In the genomic region with DNA sequence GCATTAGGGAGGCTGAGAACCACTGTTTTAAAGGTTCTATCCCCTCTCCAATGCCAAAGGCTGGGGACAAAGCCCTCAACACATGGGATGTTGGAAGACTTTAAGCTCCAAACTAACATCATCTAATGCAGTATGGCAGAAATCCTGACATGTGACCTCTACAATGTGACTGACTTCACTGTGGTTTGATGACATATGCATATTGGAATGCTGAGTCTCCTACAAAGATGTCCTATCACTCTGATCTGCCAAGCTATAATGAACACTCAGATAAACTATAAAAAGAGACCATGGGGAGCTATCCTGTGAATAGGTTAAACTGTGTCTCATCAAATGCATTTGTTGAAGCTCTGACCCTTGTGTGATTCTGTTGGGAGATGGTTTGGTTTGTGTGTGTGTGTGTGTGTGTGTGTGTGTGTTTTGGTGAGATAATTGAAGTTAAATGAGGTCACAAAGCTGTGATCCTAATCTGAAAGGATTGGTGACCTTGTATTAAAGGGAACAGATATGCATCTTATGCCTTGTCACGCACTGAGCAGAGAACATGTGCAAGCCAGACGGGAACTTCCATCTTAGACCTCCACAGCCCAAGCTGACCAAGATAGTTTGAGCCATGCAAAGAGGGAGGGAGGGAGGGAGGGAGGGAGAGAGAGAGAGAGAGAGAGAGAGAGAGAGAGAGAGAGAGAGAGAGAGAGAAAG, we compare ENCODE assay signal across 25 mouse cellular contexts. TPM values are rescaled to one million over a fixed set of nuclear protein-coding genes. Genes with fewer than 3 reads are reported as not detected.
DNase-seq lines count a peak whose midpoint lies in the region; TF ChIP-seq lines count a peak whose summit lies in the region.
"Had no signal": no experiment of that assay in that cellular context is flagged by ENCODE, and none has a peak within 500 bp of the region (broad histone marks: within the 10 kb centered on the region; RNA-seq: fewer than 3 reads in every experiment).

No protein-coding gene starts in this region.

- no peaks in the 10 kb centered on the region for H3K36me3 ChIP-seq in myocyte (ENCODE audit: control insufficient read depth, insufficient read depth)

- peak overlapping the region; percentile 8 for H3K4me2 ChIP-seq in myocyte (ENCODE audit: low read depth)
- H3K4me2 ChIP-seq: embryonic facial prominence, embryonic 12.5 days; embryonic facial prominence, embryonic 15.5 days; forebrain, embryonic 13.5 days; heart, embryonic 13.5 days; hindbrain, embryonic 14.5 days had no signal

- no peak overlapping the region for H3ac ChIP-seq in myocyte (ENCODE audit: control insufficient read depth, insufficient read length)

- H3K27me3 ChIP-seq in myocyte (ENCODE audit: control insufficient read depth, insufficient read depth, insufficient read length): no peaks in the 10 kb centered on the region
- H3K27me3 ChIP-seq: embryonic facial prominence, embryonic 12.5 days; embryonic facial prominence, embryonic 15.5 days; forebrain, embryonic 13.5 days; heart, embryonic 13.5 days had no signal

- H3K4me3 ChIP-seq in myocyte: no peak overlapping the region
- H3K4me3 ChIP-seq: embryonic facial prominence, embryonic 12.5 days; embryonic facial prominence, embryonic 15.5 days; forebrain, embryonic 10.5 days; forebrain, embryonic 13.5 days; gastrocnemius, adult 2 months; heart, embryonic 10.5 days; heart, embryonic 13.5 days had no signal

- DNase-seq in heart, adult 11 months: peak; percentile 28
- DNase-seq in heart, adult 9 months (ENCODE audit: low spot score in 2 of 2): no peak
- DNase-seq in Muller cell, postnatal 12 days (ENCODE audit: inconsistent ontology term): peak; percentile 91
- no peak for DNase-seq in left cerebral cortex, postnatal 4 days
- DNase-seq in thymus, adult 18-20 months: no peak
- no peak for DNase-seq in lung, postnatal 36 days
- no peak for DNase-seq in adrenal gland, adult 8-10 months
- DNase-seq: adrenal gland, postnatal 10 days; adrenal gland, postnatal 36 days; cerebellum, adult 18-20 months; cerebellum, adult 9-10 months; cerebellum, postnatal 14 days; gastrocnemius, adult 2 months; gastrocnemius, postnatal 14 days; heart, adult 18-20 months; heart, postnatal 14 days; heart, postnatal 4 days had no signal

- H3K79me2 ChIP-seq in myocyte (ENCODE audit: control insufficient read depth, insufficient read depth): no peaks in the 10 kb centered on the region

- intact Hi-C loops in left cerebral cortex, postnatal 4 days (cut with DNase I): no loop called here

- TF ChIP-seq POLR2A in myocyte (IDR thresholded peaks at IDR 0.05; ENCODE audit: insufficient read length, low read depth): no peak

TF ChIP-seq in myocyte, 11 proteins besides CTCF, POLR2A, EP300 and RAD21:
- peak; percentile 83 for TF ChIP-seq USF1 (IDR thresholded peaks at IDR 0.05; ENCODE audit: low read depth)
- no peak for TF ChIP-seq E2F4 (IDR thresholded peaks at IDR 0.05; ENCODE audit: insufficient read depth)
- TF ChIP-seq SRF (IDR thresholded peaks at IDR 0.05; ENCODE audit: control insufficient read depth, insufficient read length, low read depth): no peak
- TF ChIP-seq POLR2AphosphoS2 (IDR thresholded peaks at IDR 0.05; ENCODE audit: insufficient read length, low read depth): no peak
- no peak for TF ChIP-seq MYOG (IDR thresholded peaks at IDR 0.05; ENCODE audit: control insufficient read depth in 1 of 3, insufficient read depth in 1 of 3, insufficient read length in 2 of 3, low read depth in 2 of 3)
- no peak for TF ChIP-seq MAX (IDR thresholded peaks at IDR 0.05; ENCODE audit: low read depth)
- TF ChIP-seq CEBPB (IDR thresholded peaks at IDR 0.05; ENCODE audit: insufficient read depth, poor library complexity, severe bottlenecking): no peak
- TF ChIP-seq TCF3 (IDR thresholded peaks at IDR 0.05; ENCODE audit: insufficient read length, low read depth): no peak
- TF ChIP-seq MYOD1 (IDR thresholded peaks at IDR 0.05; ENCODE audit: control insufficient read depth in 1 of 3, insufficient read length in 2 of 3, low read depth in 2 of 3): no peak
TF ChIP-seq in myocyte: peak in this region for 1.

RNA-seq across cellular contexts. Expression of gene Nln, which starts 43.6 kb away (rescaled TPM):
- polyA plus RNA-seq in myocyte (2012; fragmentation: generic; extraction: Trizol): 10.8 TPM
- total RNA-seq in left cerebral cortex, postnatal 4 days (2021): 10 to 100 TPM; 77.8 to 81.4 TPM
- 10 to 100 TPM; 14.4 to 19.6 (median 16.5) TPM for total RNA-seq in adrenal gland, adult 8-10 months (2022)

RNA-seq across cellular contexts. Expression of gene Sgtb, which starts 43.7 kb away (rescaled TPM):
- polyA plus RNA-seq in myocyte (2012; fragmentation: generic; extraction: Trizol): 4.3 TPM
- total RNA-seq in left cerebral cortex, postnatal 4 days (2021): 10 to 100 TPM; 35.2 to 38.1 TPM
- total RNA-seq in adrenal gland, adult 8-10 months (2022): 1 to 10 TPM; 3.9 to 9.4 (median 6.1) TPM

Comparison
In these comparisons a context has a peak if more than half of its experiments do, and no peak if none do; other contexts are left out.
1. DNase-seq: peak in heart, adult 11 months (single experiment) and Muller cell, postnatal 12 days (single experiment); none in heart, adult 9 months (0 of 2), left cerebral cortex, postnatal 4 days (single experiment), thymus, adult 18-20 months (0 of 2), lung, postnatal 36 days (single experiment) and adrenal gland, adult 8-10 months (single experiment).